Mouse (Mus musculus) CD4-positive, CD25-positive, alpha-beta regulatory T cell, adult 9 weeks (primary cell): ENCODE results near the gene Spaar. TPM values are rescaled to one million over a fixed set of nuclear protein-coding genes. Genes with fewer than 3 reads are reported as not detected.

ENCODE experiments used
- polyA plus RNA-seq: library from polyadenylated mRNA; unstranded; fragments of 100-300 nt; shearing (Covaris generic); gene quantifications from one replicate; pipeline ENCODE4 v1.2.1, GENCODE M21; 2017

Spaar gene
- polyA plus RNA-seq: not detected

GRCm38 (mm10) chr4:43729794-43730550, at the start of gene Spaar:
Gene Spaar, plus strand, starts transcription at chr4:43730034.

GRCm38 (mm10) chr4:43700707-43701106, 29.1 kb upstream of the Spaar start, which contains the start of gene Olfr70:
Gene Olfr70, minus strand, starts transcription at chr4:43700807.

GRCm38 (mm10) chr4:43709869-43710268, 20.0 kb upstream of the Spaar start, which contains the start of gene Olfr71:
Gene Olfr71, minus strand, starts transcription at chr4:43710255.

GRCm38 (mm10) chr4:43726995-43727394, 2.8 kb upstream of the Spaar start, which contains the start of gene Hrct1:
Gene Hrct1, plus strand, starts transcription at chr4:43727188.

GRCm38 (mm10) chr4:43770909-43771308, 41.1 kb downstream of the Spaar start, which contains the start of gene Olfr159:
Gene Olfr159, minus strand, starts transcription at chr4:43771009.

Other genes with a start within 250 kb of the Spaar start
- 209 TPM for gene Sit1, start 246.3 kb upstream of the Spaar start, polyA plus RNA-seq
- gene Ccdc107, start 237.1 kb upstream of the Spaar start, polyA plus RNA-seq: 87.3 TPM
- gene Arhgef39, start 230.3 kb upstream of the Spaar start, polyA plus RNA-seq: 5.8 TPM
- gene Car9, start 223.1 kb upstream of the Spaar start, polyA plus RNA-seq: 1.0 TPM
- not detected for gene Tpm2, start 206.3 kb upstream of the Spaar start, polyA plus RNA-seq
- gene Creb3, start 167.7 kb upstream of the Spaar start, polyA plus RNA-seq: 99.6 TPM
- 315 TPM for gene Tln1, start 167.3 kb upstream of the Spaar start, polyA plus RNA-seq
- 32.3 TPM for gene Rgp1, start 151.3 kb upstream of the Spaar start, polyA plus RNA-seq
- 20.9 TPM for gene Gba2, start 151.2 kb upstream of the Spaar start, polyA plus RNA-seq
- 3.6 TPM for gene Msmp, start 145.5 kb upstream of the Spaar start, polyA plus RNA-seq
- not detected for gene Npr2, start 98.1 kb upstream of the Spaar start, polyA plus RNA-seq
- gene Spag8, start 76.4 kb upstream of the Spaar start, polyA plus RNA-seq: 0.32 TPM
- 79.5 TPM for gene Hint2, start 73.6 kb upstream of the Spaar start, polyA plus RNA-seq
- 0.99 TPM for gene Tmem8b, start 61.1 kb upstream of the Spaar start, polyA plus RNA-seq
- gene Fam221b, start 60.9 kb upstream of the Spaar start, polyA plus RNA-seq: 1.7 TPM
- gene Olfr70, start 29.2 kb upstream of the Spaar start, polyA plus RNA-seq: not detected
- not detected for gene Olfr71, start 19.8 kb upstream of the Spaar start, polyA plus RNA-seq
- not detected for gene Hrct1, start 2.8 kb upstream of the Spaar start, polyA plus RNA-seq
- gene Olfr159, start 41.0 kb downstream of the Spaar start, polyA plus RNA-seq: not detected
- 0.22 TPM for gene Olfr156, start 93.9 kb downstream of the Spaar start, polyA plus RNA-seq
- gene Olfr157, start 110.2 kb downstream of the Spaar start, polyA plus RNA-seq: 0.22 TPM
- not detected for gene Olfr155, start 121.5 kb downstream of the Spaar start, polyA plus RNA-seq
- 3.1 TPM for gene Reck, start 145.5 kb downstream of the Spaar start, polyA plus RNA-seq
- gene Glipr2, start 227.4 kb downstream of the Spaar start, polyA plus RNA-seq: 205 TPM